Mouse (Mus musculus): ENCODE measurements around the gene Tex14. TPM values are rescaled to one million over a fixed set of nuclear protein-coding genes. Genes with fewer than 3 reads are reported as not detected.
A peak's percentile ranks its signal among the peaks of the same experiment; 100 is the strongest.
"Not testable (repeated sequence)": the region's sequence is repeated elsewhere in the genome, so short reads cannot be mapped to it uniquely, and the experiment has no call there.

Tex14 gene
- polyA plus RNA-seq, 1 experiment from 2014 or later, result 0.70 TPM

DNA sequence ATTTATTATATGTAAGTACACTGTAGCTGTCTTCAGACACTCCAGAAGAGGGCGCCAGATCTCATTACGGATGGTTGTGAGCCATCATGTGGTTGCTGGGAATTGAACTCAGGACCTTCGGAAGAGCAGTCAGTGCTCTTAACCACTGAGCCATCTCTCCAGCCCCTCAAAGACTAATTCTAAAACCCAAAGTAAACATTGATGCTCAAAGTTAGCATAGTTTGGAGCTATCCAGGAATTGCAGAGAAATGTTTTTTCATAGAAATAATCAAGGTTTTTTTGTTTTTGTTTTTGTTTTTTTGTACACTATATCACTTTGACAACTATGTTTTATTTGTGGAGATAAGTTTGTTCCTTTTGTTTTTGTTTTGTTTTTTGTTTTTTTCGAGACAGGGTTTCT, 40.7 kb downstream of the Tex14 start:
- not testable (repeated sequence) for H3K4me2 ChIP-seq (ENCODE audit: low read depth, low read length); ATAC-seq; H3K9me3 ChIP-seq (ENCODE audit: control insufficient read depth, low read length); H3K27me3 ChIP-seq (replicated peaks; ENCODE audit: control insufficient read depth, insufficient read depth, low read length); H3K4me3 ChIP-seq (ENCODE audit: low read length); H3K27ac ChIP-seq (ENCODE audit: low read length); H3K4me1 ChIP-seq (ENCODE audit: control insufficient read depth, insufficient read depth, low read length); H3K9ac ChIP-seq (ENCODE audit: low read depth, low read length); H3K36me3 ChIP-seq (ENCODE audit: control insufficient read depth, insufficient read depth, low read length)
- 94% methylated on average over 2 of the region's 4 CpGs for WGBS

GRCm38 (mm10) chr11:87446159-87446558, 41.3 kb downstream of the Tex14 start:
- WGBS, result 86% methylated on average over 3 of the region's 3 CpGs
- no peak for ATAC-seq

DNA sequence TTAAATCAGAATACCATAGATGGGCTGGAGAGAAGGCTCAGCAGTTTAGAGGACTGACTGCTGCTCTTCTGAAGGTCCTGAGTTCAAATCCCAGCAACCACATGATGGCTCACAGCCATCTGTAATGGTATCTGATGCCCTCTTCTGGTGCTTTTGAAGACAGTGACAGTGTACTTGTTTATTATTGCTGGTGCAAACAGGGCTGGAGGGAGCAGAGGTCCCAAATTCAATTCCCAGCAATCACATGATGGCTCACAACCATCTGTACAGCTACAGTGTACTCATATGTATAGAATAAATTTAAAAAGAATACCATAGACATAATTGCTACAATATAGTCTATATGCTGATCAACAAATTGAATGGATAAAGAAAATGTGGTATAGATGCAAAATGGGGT, 42.6 kb downstream of the Tex14 start:
- H3K27me3 ChIP-seq (replicated peaks; ENCODE audit: control insufficient read depth, insufficient read depth, low read length), result no peaks in the 10 kb centered on the region
- 0 out of 2 replicates have a peak, but pooled peaks cover under 1% of the 10 kb centered on the region for H3K4me1 ChIP-seq (ENCODE audit: control insufficient read depth, insufficient read depth, low read length)
- H3K4me2 ChIP-seq (ENCODE audit: low read depth, low read length), result no peak overlapping the region
- no peak overlapping the region for H3K27ac ChIP-seq (ENCODE audit: low read length)
- H3K4me3 ChIP-seq (ENCODE audit: low read length), result no peak overlapping the region
- H3K9me3 ChIP-seq (ENCODE audit: control insufficient read depth, low read length), result no peaks in the 10 kb centered on the region
- H3K9ac ChIP-seq (ENCODE audit: low read depth, low read length), result no peak overlapping the region
- no peak for ATAC-seq
- no peaks in the 10 kb centered on the region for H3K36me3 ChIP-seq (ENCODE audit: control insufficient read depth, insufficient read depth, low read length)

More at GRCm38 (mm10) chr11:87446159-87446558, 41.3 kb downstream of the Tex14 start:
- no peak overlapping the region for H3K4me2 ChIP-seq (ENCODE audit: low read depth, low read length)
- no peak overlapping the region for H3K9ac ChIP-seq (ENCODE audit: low read depth, low read length)
- H3K4me3 ChIP-seq (ENCODE audit: low read length), result no peak overlapping the region
- no peaks in the 10 kb centered on the region for H3K36me3 ChIP-seq (ENCODE audit: control insufficient read depth, insufficient read depth, low read length)
- no peak overlapping the region for H3K27ac ChIP-seq (ENCODE audit: low read length)
- H3K9me3 ChIP-seq (ENCODE audit: control insufficient read depth, low read length), result no peaks in the 10 kb centered on the region
- no peaks in the 10 kb centered on the region for H3K27me3 ChIP-seq (replicated peaks; ENCODE audit: control insufficient read depth, insufficient read depth, low read length)
- H3K4me1 ChIP-seq (ENCODE audit: control insufficient read depth, insufficient read depth, low read length), result 0 out of 2 replicates have a peak, but pooled peaks cover 2% of the 10 kb centered on the region

DNA sequence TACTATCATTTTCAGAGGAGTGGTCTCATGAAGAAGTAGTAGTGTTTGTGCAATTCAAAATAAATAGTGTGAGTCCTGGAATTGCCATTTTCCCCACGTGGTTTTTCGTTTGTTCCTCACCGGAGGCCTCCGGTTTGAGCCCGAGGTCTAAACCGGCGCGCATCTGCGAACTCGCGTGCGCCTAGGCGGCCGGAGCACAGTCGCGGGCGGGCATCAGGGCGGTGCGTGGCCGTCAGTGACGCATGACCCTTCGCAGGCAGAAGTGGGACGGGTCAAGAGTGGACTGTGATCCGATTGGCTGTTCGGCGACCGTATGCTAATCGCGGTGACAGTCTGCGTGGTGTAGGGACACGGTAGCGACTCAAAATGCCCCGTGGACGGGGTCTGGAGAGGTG, 43.2 kb downstream of the Tex14 start:
- H3K9me3 ChIP-seq (ENCODE audit: control insufficient read depth, low read length); H3K36me3 ChIP-seq (ENCODE audit: control insufficient read depth, insufficient read depth, low read length); H3K4me1 ChIP-seq (ENCODE audit: control insufficient read depth, insufficient read depth, low read length); H3K27me3 ChIP-seq (replicated peaks; ENCODE audit: control insufficient read depth, insufficient read depth, low read length): not testable (repeated sequence)
- H3K4me2 ChIP-seq (ENCODE audit: low read depth, low read length), result peak overlapping the region; percentile 62
- H3K27ac ChIP-seq (ENCODE audit: low read length), result 0 out of 2 replicates have a peak overlapping the region, but pooled peaks have one; percentile 14
- peak; percentile 96 for ATAC-seq
- peak overlapping the region; percentile 47 for H3K4me3 ChIP-seq (ENCODE audit: low read length)
- WGBS, result under 1% methylated on average over 32 of the region's 34 CpGs
- H3K9ac ChIP-seq (ENCODE audit: low read depth, low read length), result peak overlapping the region; percentile 66

DNA sequence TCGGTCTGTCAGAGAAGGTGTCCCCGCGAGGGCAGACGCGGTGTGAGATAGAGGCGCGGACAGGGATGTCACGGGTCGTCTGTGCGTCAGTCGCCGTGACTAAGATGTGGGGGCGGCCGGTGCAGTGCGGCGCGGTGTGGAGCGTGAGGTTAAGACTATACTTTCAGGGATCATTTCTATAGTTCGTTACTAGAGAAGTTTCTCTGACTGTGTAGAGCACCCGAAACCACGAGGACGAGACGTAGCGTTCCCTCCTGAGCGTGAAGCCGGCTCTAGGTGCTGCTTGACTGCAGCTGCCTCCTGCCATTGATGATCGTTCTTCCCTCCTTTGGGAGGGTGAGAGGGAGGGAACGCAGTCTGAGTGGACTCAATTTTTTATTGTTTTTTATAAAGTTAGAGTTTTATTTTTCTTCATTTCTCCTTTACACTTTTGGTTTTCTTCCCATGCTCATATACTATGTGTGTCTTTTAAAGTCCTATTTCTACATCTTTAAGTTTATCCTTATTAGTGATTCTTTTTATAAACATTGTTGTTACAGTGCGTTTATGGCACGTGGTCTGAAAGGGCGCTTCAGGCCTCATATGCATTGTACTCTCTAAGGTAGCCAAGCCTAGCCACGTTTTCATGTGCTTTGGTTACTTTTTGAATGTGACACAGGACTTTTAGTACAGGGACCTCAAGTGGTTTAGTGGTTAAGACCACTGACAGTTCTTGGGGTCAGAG, 43.8 kb downstream of the Tex14 start:
- H3K4me2 ChIP-seq (ENCODE audit: low read depth, low read length); H3K4me1 ChIP-seq (ENCODE audit: control insufficient read depth, insufficient read depth, low read length); H3K36me3 ChIP-seq (ENCODE audit: control insufficient read depth, insufficient read depth, low read length); H3K9ac ChIP-seq (ENCODE audit: low read depth, low read length); H3K4me3 ChIP-seq (ENCODE audit: low read length); H3K27me3 ChIP-seq (replicated peaks; ENCODE audit: control insufficient read depth, insufficient read depth, low read length); H3K9me3 ChIP-seq (ENCODE audit: control insufficient read depth, low read length): not testable (repeated sequence)
- 0% methylated on average over 6 of the region's 32 CpGs for WGBS
- peak; percentile 96 for ATAC-seq
- H3K27ac ChIP-seq (ENCODE audit: low read length), result peak overlapping the region; percentile 44

- Histone ChIP-seq H3K27me3 (replicated peaks; ENCODE audit: control insufficient read depth, insufficient read depth, low read length) (no peaks in the 10 kb centered on the region), H3K4me1 (ENCODE audit: control insufficient read depth, insufficient read depth, low read length) (peaks cover 3% of the 10 kb centered on the region; the same call in 1 of the 2 replicates), H3K36me3 (ENCODE audit: control insufficient read depth, insufficient read depth, low read length) (no peaks in the 10 kb centered on the region), H3K4me3 (ENCODE audit: low read length) (no peak overlapping the region), H3K9me3 (ENCODE audit: control insufficient read depth, low read length) (no peaks in the 10 kb centered on the region), H3K4me2 (ENCODE audit: low read depth, low read length) (no peak overlapping the region), H3K9ac (ENCODE audit: low read depth, low read length) (no peak overlapping the region), H3K27ac (ENCODE audit: low read length) (peak overlapping the region; percentile 44)
- 4% methylated on average over 3 of the region's 3 CpGs for WGBS
- ATAC-seq, result no peak
These were observed 44.3 kb downstream of the Tex14 start for GRCm38 (mm10) chr11:87449200-87449547.

DNA sequence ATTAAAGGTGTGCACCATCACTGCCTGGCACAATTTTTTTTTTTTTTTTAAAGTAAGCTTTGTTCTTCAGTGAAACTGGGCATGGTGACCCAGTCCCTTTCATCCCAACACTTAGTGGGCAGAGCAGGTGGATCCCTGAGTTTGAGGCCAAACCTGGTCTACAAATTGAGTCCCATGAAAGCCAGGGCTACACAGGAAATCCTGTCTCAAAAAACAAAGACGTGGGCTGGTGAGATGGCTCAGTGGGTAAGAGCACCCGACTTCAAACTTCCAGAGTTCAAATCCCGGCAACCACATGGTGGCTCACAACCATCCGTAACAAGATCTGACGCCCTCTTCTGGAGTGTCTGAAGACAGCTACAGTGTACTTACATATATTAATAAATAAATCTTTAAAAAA, 45.0 kb downstream of the Tex14 start:
- not testable (repeated sequence) for H3K9me3 ChIP-seq (ENCODE audit: control insufficient read depth, low read length); H3K9ac ChIP-seq (ENCODE audit: low read depth, low read length); H3K27ac ChIP-seq (ENCODE audit: low read length); H3K4me3 ChIP-seq (ENCODE audit: low read length); H3K27me3 ChIP-seq (replicated peaks; ENCODE audit: control insufficient read depth, insufficient read depth, low read length); H3K36me3 ChIP-seq (ENCODE audit: control insufficient read depth, insufficient read depth, low read length); H3K4me2 ChIP-seq (ENCODE audit: low read depth, low read length); H3K4me1 ChIP-seq (ENCODE audit: control insufficient read depth, insufficient read depth, low read length); ATAC-seq
- WGBS, result 58% methylated on average over 5 of the region's 5 CpGs

DNA sequence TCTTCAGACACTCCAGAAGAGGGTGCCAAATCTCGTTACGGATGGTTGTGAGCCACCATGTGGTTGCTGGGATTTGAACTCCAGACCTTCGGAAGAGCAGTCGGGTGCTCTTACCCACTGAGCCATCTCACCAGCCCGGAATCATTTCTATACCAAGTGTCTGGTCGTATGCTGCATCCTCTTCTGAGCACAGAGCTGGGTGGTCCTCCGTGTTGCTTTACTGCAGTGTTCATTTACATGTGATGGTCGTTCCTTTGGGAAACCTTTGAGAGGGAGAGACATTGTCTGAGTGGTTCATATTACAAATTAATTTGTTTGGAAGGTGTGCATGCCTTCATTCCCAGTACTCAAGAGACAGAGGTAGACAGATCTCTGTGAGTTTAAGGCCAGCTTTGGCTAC, 47.9 kb downstream of the Tex14 start:
- H3K36me3 ChIP-seq (ENCODE audit: control insufficient read depth, insufficient read depth, low read length); H3K4me2 ChIP-seq (ENCODE audit: low read depth, low read length); H3K27me3 ChIP-seq (replicated peaks; ENCODE audit: control insufficient read depth, insufficient read depth, low read length); H3K9me3 ChIP-seq (ENCODE audit: control insufficient read depth, low read length); ATAC-seq; H3K4me1 ChIP-seq (ENCODE audit: control insufficient read depth, insufficient read depth, low read length); H3K4me3 ChIP-seq (ENCODE audit: low read length): not testable (repeated sequence)
- Histone ChIP-seq H3K27ac (ENCODE audit: low read length) (peak overlapping the region; percentile 45; the same call in 1 of the 2 replicates), H3K9ac (ENCODE audit: low read depth, low read length) (peak overlapping the region; percentile 10; the same call in 1 of the 2 replicates)
- WGBS, result 72% methylated on average over 6 of the region's 8 CpGs

DNA sequence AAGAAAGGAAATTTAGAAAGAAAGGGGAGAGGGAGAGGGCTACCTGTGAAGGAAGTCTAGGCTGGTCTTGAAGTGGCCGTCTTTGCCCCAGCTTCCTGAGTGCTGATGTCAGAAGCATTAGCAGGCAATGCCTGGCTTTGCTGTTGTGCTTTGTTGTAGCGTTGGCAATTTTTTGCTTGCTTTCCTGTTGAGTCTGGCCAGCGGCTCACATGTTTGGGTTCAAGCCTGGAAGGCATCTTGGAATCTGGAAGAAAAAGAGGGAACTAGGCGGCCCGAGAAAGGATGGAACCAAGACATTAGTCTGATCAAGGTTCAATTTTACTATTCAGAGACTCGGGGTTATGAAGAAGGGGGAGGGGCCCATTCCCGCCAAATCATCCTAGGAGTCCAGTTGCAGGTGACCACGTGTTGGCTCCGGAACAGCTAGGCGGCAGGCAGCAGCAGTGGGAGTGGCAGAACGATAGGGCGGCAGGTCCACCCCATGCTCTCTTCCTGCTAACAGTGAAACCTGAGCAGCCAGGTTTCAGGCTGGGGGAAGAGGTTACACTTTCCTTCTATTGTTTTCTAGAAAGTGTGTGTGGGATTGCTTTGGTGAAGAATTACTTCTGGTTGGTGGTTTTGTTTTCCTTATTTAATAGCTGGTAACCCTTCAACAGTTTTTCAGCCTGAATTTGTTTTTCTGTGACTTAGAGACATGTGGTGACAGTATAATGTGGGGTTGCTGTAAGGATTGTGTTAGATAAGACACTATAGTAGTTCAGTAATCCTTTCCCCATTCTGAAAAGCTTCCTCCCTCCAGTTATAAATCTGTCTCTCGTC, 48.6 kb downstream of the Tex14 start:
- Histone ChIP-seq H3K4me1 (ENCODE audit: control insufficient read depth, insufficient read depth, low read length) (peaks cover 3% of the 10 kb centered on the region; the same call in 1 of the 2 replicates), H3K27ac (ENCODE audit: low read length) (peak overlapping the region; percentile 45), H3K27me3 (replicated peaks; ENCODE audit: control insufficient read depth, insufficient read depth, low read length) (no peaks in the 10 kb centered on the region), H3K9ac (ENCODE audit: low read depth, low read length) (peak overlapping the region; percentile 10; the same call in 1 of the 2 replicates), H3K36me3 (ENCODE audit: control insufficient read depth, insufficient read depth, low read length) (no peaks in the 10 kb centered on the region), H3K4me2 (ENCODE audit: low read depth, low read length) (no peak overlapping the region), H3K4me3 (ENCODE audit: low read length) (no peak overlapping the region), H3K9me3 (ENCODE audit: control insufficient read depth, low read length) (no peaks in the 10 kb centered on the region)
- 0 out of 2 replicates have a peak, but pooled peaks have one; percentile 14 for ATAC-seq
- 15% methylated on average over 13 of the region's 13 CpGs for WGBS
